Mouse (Mus musculus): Measurements from ENCODE around the gene Gadl1.
"Not testable (repeated sequence)": the region's sequence is repeated elsewhere in the genome, so short reads cannot be mapped to it uniquely, and the experiment has no call there.

GRCm38 (mm10) chr9:116040852-116041251, 131.6 kb downstream of the Gadl1 start:
- not testable (repeated sequence) for TF ChIP-seq CTCF (IDR thresholded peaks at IDR 0.05; ENCODE audit: low read depth, low read length); POLR2A (IDR thresholded peaks at IDR 0.05; ENCODE audit: insufficient read depth, low read length); EP300 (IDR thresholded peaks at IDR 0.05; ENCODE audit: insufficient read depth, low read depth, low read length)
